Comparison of ENCODE assay signal across 11 mouse cellular contexts in genomic region chr12:79975050-79975449, GRCm38 (mm10).
A peak's percentile ranks its signal among the peaks of the same experiment; 100 is the strongest.
DNase-seq lines count a peak whose midpoint lies in the region; ATAC-seq and TF ChIP-seq lines count a peak whose summit lies in the region.
"Had no signal": no experiment of that assay in that cellular context is flagged by ENCODE, and none has a peak within 500 bp of the region (broad histone marks: within the 10 kb centered on the region; RNA-seq: fewer than 3 reads in every experiment).

No protein-coding gene starts in this region.

- 70% methylated on average over 6 of the region's 6 CpGs for WGBS in heart, adult 2 months
- 34% methylated on average over 6 of the region's 6 CpGs for WGBS in lung, embryonic 14.5 days
- 74% methylated on average over 6 of the region's 6 CpGs for WGBS in hindbrain, embryonic 15.5 days
- WGBS in neural tube, embryonic 15.5 days: 81% methylated on average over 6 of the region's 6 CpGs

- TF ChIP-seq POLR2A in heart, adult 2 months (IDR thresholded peaks at IDR 0.05; ENCODE audit: insufficient read depth, low read depth, low read length): no peak

- no peak for TF ChIP-seq CTCF in heart, adult 2 months (IDR thresholded peaks at IDR 0.05)
- TF ChIP-seq CTCF in lung, embryonic 14.5 days (IDR thresholded peaks at IDR 0.05; ENCODE audit: low read depth): no peak

- peak overlapping the region; percentile 40; the same call in 1 of the 2 replicates for H3K27ac ChIP-seq in heart, adult 2 months
- peak overlapping the region; percentile 93 for H3K27ac ChIP-seq in lung, embryonic 14.5 days (ENCODE audit: low read depth)
- peak overlapping the region; percentile 51 for H3K27ac ChIP-seq in hindbrain, embryonic 15.5 days (replicated peaks)
- peak overlapping the region; percentile 1 for H3K27ac ChIP-seq in neural tube, embryonic 15.5 days (replicated peaks)

- no peaks in the 10 kb centered on the region for H3K9me3 ChIP-seq in lung, embryonic 14.5 days (ENCODE audit: low read depth, low read length)
- H3K9me3 ChIP-seq in hindbrain, embryonic 15.5 days: no peaks in the 10 kb centered on the region
- H3K9me3 ChIP-seq in neural tube, embryonic 15.5 days (replicated peaks): no peaks in the 10 kb centered on the region

- peak in 1 of 2 experiments; percentile 21 for DNase-seq in heart, adult 2 months
- DNase-seq in heart, postnatal 4 days: no peak
- DNase-seq in lung, embryonic 14.5 days: no peak
- no peak for DNase-seq in lung, postnatal 10 days
- DNase-seq in spleen, adult 12 weeks (ENCODE audit: low spot score): no peak
- no peak for DNase-seq in layer of hippocampus, adult 9-10 months (ENCODE audit: low spot score)
- DNase-seq: cerebellum, postnatal 25 days; liver; retina, postnatal 1 day had no signal

- H3K4me2 ChIP-seq in lung, embryonic 14.5 days: no peak overlapping the region
- no peak overlapping the region for H3K4me2 ChIP-seq in hindbrain, embryonic 15.5 days
- H3K4me2 ChIP-seq in neural tube, embryonic 15.5 days: no peak overlapping the region

- no peak for TF ChIP-seq EP300 in heart, adult 2 months (IDR thresholded peaks at IDR 0.05; ENCODE audit: insufficient read depth, low read depth, low read length)

- intact Hi-C loops in heart, adult 2 months (cut with DNase I): no loop called here

- H3K79me2 ChIP-seq in heart, adult 2 months (replicated peaks; ENCODE audit: control insufficient read depth, insufficient read depth, low read length): no peaks in the 10 kb centered on the region

- no peak overlapping the region for H3K9ac ChIP-seq in heart, adult 2 months (ENCODE audit: low read depth, low read length)
- peak overlapping the region; percentile 1; the same call in 1 of the 2 replicates for H3K9ac ChIP-seq in lung, embryonic 14.5 days
- no peak overlapping the region for H3K9ac ChIP-seq in hindbrain, embryonic 15.5 days
- H3K9ac ChIP-seq in neural tube, embryonic 15.5 days (replicated peaks): no peak overlapping the region

- H3K36me3 ChIP-seq in heart, adult 2 months (ENCODE audit: control insufficient read depth, insufficient read depth, low read length): no peaks in the 10 kb centered on the region
- H3K36me3 ChIP-seq in lung, embryonic 14.5 days (ENCODE audit: insufficient read depth): no peaks in the 10 kb centered on the region
- H3K36me3 ChIP-seq in hindbrain, embryonic 15.5 days: no peaks in the 10 kb centered on the region
- no peaks in the 10 kb centered on the region for H3K36me3 ChIP-seq in neural tube, embryonic 15.5 days

- peaks cover 17% of the 10 kb centered on the region for H3K4me1 ChIP-seq in heart, adult 2 months (ENCODE audit: control insufficient read depth, insufficient read depth, low read length)
- peaks cover 50% of the 10 kb centered on the region for H3K4me1 ChIP-seq in lung, embryonic 14.5 days (ENCODE audit: insufficient read depth)
- H3K4me1 ChIP-seq in hindbrain, embryonic 15.5 days (replicated peaks): peaks cover 27% of the 10 kb centered on the region
- H3K4me1 ChIP-seq in neural tube, embryonic 15.5 days: peaks cover 24% of the 10 kb centered on the region

- no peak for ATAC-seq in lung, embryonic 14.5 days (ENCODE audit: insufficient read depth)
- ATAC-seq in hindbrain, embryonic 15.5 days (ENCODE audit: low FRiP score, low read depth): no peak
- ATAC-seq in neural tube, embryonic 15.5 days (ENCODE audit: low FRiP score): no peak

- H3K4me3 ChIP-seq in heart, adult 2 months: no peak overlapping the region
- no peak overlapping the region for H3K4me3 ChIP-seq in lung, embryonic 14.5 days (ENCODE audit: low read depth, low read length)
- H3K4me3 ChIP-seq in hindbrain, embryonic 15.5 days: no peak overlapping the region
- no peak overlapping the region for H3K4me3 ChIP-seq in neural tube, embryonic 15.5 days (replicated peaks)

- no peaks in the 10 kb centered on the region for H3K27me3 ChIP-seq in heart, adult 2 months (ENCODE audit: control insufficient read depth, insufficient read depth, low read length)
- no peaks in the 10 kb centered on the region for H3K27me3 ChIP-seq in lung, embryonic 14.5 days (ENCODE audit: insufficient read depth, low read length)
- no peaks in the 10 kb centered on the region for H3K27me3 ChIP-seq in hindbrain, embryonic 15.5 days
- no peaks in the 10 kb centered on the region for H3K27me3 ChIP-seq in neural tube, embryonic 15.5 days (replicated peaks)

Comparison
In these comparisons a context has a peak if more than half of its experiments do, and no peak if none do; other contexts are left out.
1. H3K27ac ChIP-seq: peak in every context shown above with its lines; median percentile 93 in lung, embryonic 14.5 days; 51 in hindbrain, embryonic 15.5 days; 40 in heart, adult 2 months; 1 in neural tube, embryonic 15.5 days.